Mouse (Mus musculus) ES-Bruce4 (cell line): ENCODE results near the gene Arhgap10. TPM values are rescaled to one million over a fixed set of nuclear protein-coding genes. Genes with fewer than 3 reads are reported as not detected.

ENCODE experiments used
- H3K27ac ChIP-seq: 2 replicates; pipeline ENCODE4 v1.5.1; 2012; ENCODE audit warnings: low read length, inconsistent platforms; ENCODE audit not compliant: insufficient read depth
- H3K27me3 ChIP-seq: 2 replicates; pipeline ENCODE4 v1.6.1; 2012; ENCODE audit warnings: mild to moderate bottlenecking, low read length, inconsistent platforms; ENCODE audit not compliant: control insufficient read depth, poor library complexity, insufficient read depth, severe bottlenecking
- H3K36me3 ChIP-seq: 2 replicates; pipeline ENCODE4 v1.6.1; 2012; ENCODE audit warnings: inconsistent platforms, mild to moderate bottlenecking, low read length, moderate library complexity; ENCODE audit not compliant: control insufficient read depth, poor library complexity, insufficient read depth, severe bottlenecking
- H3K4me1 ChIP-seq: one replicate; pipeline ENCODE4 v1.8.1; 2011; ENCODE audit warnings: low read length; ENCODE audit not compliant: control insufficient read depth, insufficient read depth
- H3K4me3 ChIP-seq: 2 replicates; pipeline ENCODE4 v1.5.1; 2011; ENCODE audit warnings: low read depth, mild to moderate bottlenecking, low read length
- H3K9ac ChIP-seq: 2 replicates; pipeline ENCODE4 v1.6.1; 2012; ENCODE audit warnings: low read depth, mild to moderate bottlenecking, inconsistent platforms; ENCODE audit not compliant: poor library complexity, severe bottlenecking
- H3K9me3 ChIP-seq: replicated peaks from 2 replicates; pipeline ENCODE4 v1.6.1; 2012; ENCODE audit warnings: mild to moderate bottlenecking, low read length, inconsistent platforms; ENCODE audit not compliant: control insufficient read depth, poor library complexity, insufficient read depth, severe bottlenecking
- CTCF ChIP-seq: IDR thresholded peaks from one replicate; pipeline ENCODE4 v1.8.1; 2011; ENCODE audit warnings: low read depth, low read length
- EP300 ChIP-seq: IDR thresholded peaks from 2 replicates; pipeline ENCODE4 v1.6.1; 2011; ENCODE audit warnings: low read depth, low read length; ENCODE audit not compliant: insufficient read depth
- POLR2A ChIP-seq: IDR thresholded peaks from one replicate; pipeline ENCODE4 v1.8.1; 2011; ENCODE audit warnings: low read length; ENCODE audit not compliant: insufficient read depth
- polyA plus RNA-seq: library from polyadenylated mRNA; stranded (reverse); fragments of >200 nt; gene quantifications from 2 replicates; pipeline ENCODE4 v1.2.4, GENCODE M21; 2011; ENCODE audit warnings: low read depth; ENCODE audit not compliant: missing spikeins, insufficient read depth, insufficient read length

The Arhgap10 gene
- polyA plus RNA-seq, 1 experiment = 26.0 TPM

GRCm38 (mm10) chr8:77241381-77241780, 276.4 kb downstream of the Arhgap10 start:
- H3K9me3 ChIP-seq = no peaks in the 10 kb centered on the region
- H3K4me3 ChIP-seq = no peak overlapping the region
- H3K9ac ChIP-seq = no peak overlapping the region
- TF ChIP-seq EP300 = no peak
- TF ChIP-seq CTCF = no peak
- TF ChIP-seq POLR2A = no peak
- H3K4me1 ChIP-seq = no peaks in the 10 kb centered on the region
- no peaks in the 10 kb centered on the region for H3K27me3 ChIP-seq
- no peaks in the 10 kb centered on the region for H3K36me3 ChIP-seq
- H3K27ac ChIP-seq = no peak overlapping the region

- Histone ChIP-seq H3K9ac (no peak overlapping the region), H3K4me1 (no peaks in the 10 kb centered on the region), H3K27me3 (no peaks in the 10 kb centered on the region), H3K36me3 (no peaks in the 10 kb centered on the region), H3K27ac (no peak overlapping the region), H3K4me3 (no peak overlapping the region), H3K9me3 (no peaks in the 10 kb centered on the region)
- no peak for TF ChIP-seq EP300
These were observed 278.3 kb downstream of the Arhgap10 start for GRCm38 (mm10) chr8:77239462-77239861.

GRCm38 (mm10) chr8:77236701-77237100, 281.1 kb downstream of the Arhgap10 start:
- TF ChIP-seq POLR2A (no peak), EP300 (no peak), CTCF (no peak)
- Histone ChIP-seq H3K4me3 (no peak overlapping the region), H3K9ac (no peak overlapping the region), H3K27ac (no peak overlapping the region), H3K36me3 (no peaks in the 10 kb centered on the region), H3K4me1 (no peaks in the 10 kb centered on the region), H3K27me3 (no peaks in the 10 kb centered on the region), H3K9me3 (no peaks in the 10 kb centered on the region)

GRCm38 (mm10) chr8:77232411-77232810, 285.3 kb downstream of the Arhgap10 start:
- Histone ChIP-seq H3K4me1 (no peaks in the 10 kb centered on the region), H3K27ac (no peak overlapping the region), H3K9ac (no peak overlapping the region), H3K4me3 (no peak overlapping the region), H3K9me3 (no peaks in the 10 kb centered on the region), H3K27me3 (no peaks in the 10 kb centered on the region), H3K36me3 (no peaks in the 10 kb centered on the region)
- TF ChIP-seq EP300 (no peak), CTCF (no peak), POLR2A (no peak)

GRCm38 (mm10) chr8:77231834-77232233, 285.9 kb downstream of the Arhgap10 start:
- Histone ChIP-seq H3K9ac (no peak overlapping the region), H3K27me3 (no peaks in the 10 kb centered on the region), H3K27ac (no peak overlapping the region), H3K4me1 (no peaks in the 10 kb centered on the region), H3K4me3 (no peak overlapping the region), H3K36me3 (no peaks in the 10 kb centered on the region), H3K9me3 (no peaks in the 10 kb centered on the region)
- TF ChIP-seq EP300 = no peak

GRCm38 (mm10) chr8:77231211-77231610, 286.5 kb downstream of the Arhgap10 start:
- H3K36me3 ChIP-seq = no peaks in the 10 kb centered on the region
- no peak overlapping the region for H3K27ac ChIP-seq
- no peak overlapping the region for H3K9ac ChIP-seq
- no peaks in the 10 kb centered on the region for H3K27me3 ChIP-seq
- no peak overlapping the region for H3K4me3 ChIP-seq
- no peaks in the 10 kb centered on the region for H3K9me3 ChIP-seq
- H3K4me1 ChIP-seq = no peaks in the 10 kb centered on the region
- no peak for TF ChIP-seq EP300
- no peak for TF ChIP-seq CTCF
- no peak for TF ChIP-seq POLR2A
